Mouse (Mus musculus) stomach, postnatal 0 days (tissue): ENCODE measurements around the gene Ahcyl1. TPM values are rescaled to one million over a fixed set of nuclear protein-coding genes. Genes with fewer than 3 reads are reported as not detected.

ENCODE experiments used
- ATAC-seq: fragments of 200-750 bp; cut with Nextera tagmentation; 2 replicates; pipeline ENCODE4 v1.8.0; 2017; ENCODE audit not compliant: low FRiP score, low TSS enrichment
- DNase-seq: peaks from one replicate; pipeline ENCODE4 v3.0.0-alpha.2; 2016; ENCODE audit warnings: low spot score
- H3K27ac ChIP-seq: fragments of 300-500 bp; sonication (generic); replicated peaks from 2 replicates; pipeline ENCODE4 v1.5.1; 2014; ENCODE audit warnings: mild to moderate bottlenecking, control low read depth
- H3K27me3 ChIP-seq: fragments of 300-500 bp; sonication (generic); 2 replicates; pipeline ENCODE4 v1.6.1; 2014; ENCODE audit warnings: low read length; ENCODE audit not compliant: control insufficient read depth, insufficient read depth
- H3K36me3 ChIP-seq: fragments of 300-500 bp; sonication (generic); 2 replicates; pipeline ENCODE4 v1.6.1; 2014; ENCODE audit warnings: low read length, mixed read lengths; ENCODE audit not compliant: control insufficient read depth, insufficient read depth
- H3K4me1 ChIP-seq: fragments of 300-500 bp; sonication (generic); replicated peaks from 2 replicates; pipeline ENCODE4 v1.6.1; 2014; ENCODE audit warnings: antibody characterized with exemption; ENCODE audit not compliant: control insufficient read depth, insufficient read depth
- H3K4me2 ChIP-seq: fragments of 300-500 bp; sonication (generic); replicated peaks from 2 replicates; pipeline ENCODE4 v1.6.1; 2014; ENCODE audit warnings: low read depth, mild to moderate bottlenecking, control low read depth, moderate library complexity
- H3K4me3 ChIP-seq: fragments of 300-500 bp; sonication (generic); 2 replicates; pipeline ENCODE4 v1.5.1; 2014; ENCODE audit warnings: low read depth, low read length, control low read depth
- H3K9ac ChIP-seq: fragments of 300-500 bp; sonication (generic); 2 replicates; pipeline ENCODE4 v1.6.1; 2014; ENCODE audit warnings: mild to moderate bottlenecking, low read length, control low read depth, mixed read lengths
- H3K9me3 ChIP-seq: fragments of 300-500 bp; sonication (generic); 2 replicates; pipeline ENCODE4 v1.6.1; 2016; ENCODE audit warnings: low read length; ENCODE audit not compliant: control insufficient read depth
- CTCF ChIP-seq: IDR thresholded peaks from 2 replicates; pipeline ENCODE4 v1.5.1; 2016; ENCODE audit warnings: antibody characterized with exemption, low read depth, mild to moderate bottlenecking, moderate library complexity
- EP300 ChIP-seq: optimal IDR thresholded peaks from 2 replicates; pipeline ENCODE3; 2016; ENCODE audit warnings: antibody characterized with exemption
- WGBS: fragments of 180-500 bp; shearing (Covaris S2); extraction: QIAGEN DNeasy Blood & Tissue Kit; methylation state at CpG from one replicate; pipeline ENCODE4 v1.1.7; 2014; 5-methylcytosine and 5-hydroxymethylcytosine counted together
- polyA plus RNA-seq: library from polyadenylated mRNA; unstranded; fragments of >200 nt; fragmentation: Nextera tagmentation; extraction: Ambion mirVana; gene quantifications from 2 replicates; pipeline ENCODE4 v1.2.1, GENCODE M21; 2015

The Ahcyl1 gene
- polyA plus RNA-seq, 1 experiment from 2014 or later = 39.8 TPM

GRCm38 (mm10) chr3:107688236-107688635 is 8.1 kb downstream of the Ahcyl1 start:
- H3K27ac ChIP-seq = no peak overlapping the region; the same call in 1 of the 2 replicates
- no peaks in the 10 kb centered on the region for H3K9me3 ChIP-seq
- ATAC-seq (no peak), DNase-seq (no peak)
- no peaks in the 10 kb centered on the region for H3K36me3 ChIP-seq
- no peak overlapping the region for H3K4me2 ChIP-seq
- no peak overlapping the region for H3K9ac ChIP-seq
- H3K27me3 ChIP-seq = no peaks in the 10 kb centered on the region
- WGBS = 44% methylated on average over 1 of the region's 1 CpGs
- H3K4me1 ChIP-seq = no peaks in the 10 kb centered on the region; the same call in 1 of the 2 replicates
- TF ChIP-seq EP300 = no peak
- no peak for TF ChIP-seq CTCF
- no peak overlapping the region for H3K4me3 ChIP-seq

- Histone ChIP-seq H3K4me3 (no peak overlapping the region), H3K36me3 (no peaks in the 10 kb centered on the region), H3K27me3 (no peaks in the 10 kb centered on the region), H3K4me2 (no peak overlapping the region), H3K27ac (no peak overlapping the region), H3K9ac (no peak overlapping the region), H3K9me3 (no peaks in the 10 kb centered on the region), H3K4me1 (no peaks in the 10 kb centered on the region; the same call in 1 of the 2 replicates)
- ATAC-seq (no peak), DNase-seq (no peak)
- WGBS = 80% methylated on average over 3 of the region's 3 CpGs
- TF ChIP-seq CTCF (no peak), EP300 (no peak)
Measured at GRCm38 (mm10) chr3:107686276-107686977, 9.9 kb downstream of the Ahcyl1 start.

- H3K27me3 ChIP-seq = no peaks in the 10 kb centered on the region
- ATAC-seq (no peak), DNase-seq (no peak)
- H3K27ac ChIP-seq = no peak overlapping the region
- H3K4me1 ChIP-seq = no peaks in the 10 kb centered on the region
- WGBS = 63% methylated on average over 2 of the region's 2 CpGs
- H3K9ac ChIP-seq = no peak overlapping the region
- no peaks in the 10 kb centered on the region for H3K9me3 ChIP-seq
- no peak overlapping the region for H3K4me3 ChIP-seq
- no peak overlapping the region for H3K4me2 ChIP-seq
- TF ChIP-seq CTCF (no peak), EP300 (no peak)
- H3K36me3 ChIP-seq = no peaks in the 10 kb centered on the region
Measured at GRCm38 (mm10) chr3:107685652-107686051, 10.7 kb downstream of the Ahcyl1 start.

GRCm38 (mm10) chr3:107683587-107683986 is 12.8 kb downstream of the Ahcyl1 start:
- Histone ChIP-seq H3K36me3 (no peaks in the 10 kb centered on the region), H3K9ac (no peak overlapping the region), H3K27me3 (no peaks in the 10 kb centered on the region), H3K4me2 (no peak overlapping the region), H3K4me3 (no peak overlapping the region), H3K4me1 (no peaks in the 10 kb centered on the region), H3K27ac (no peak overlapping the region), H3K9me3 (no peaks in the 10 kb centered on the region)
- TF ChIP-seq EP300 (no peak), CTCF (no peak)
- DNase-seq (no peak), ATAC-seq (no peak)
- 89% methylated on average over 1 of the region's 1 CpGs for WGBS

- peak; percentile 26 for DNase-seq
- 0 out of 2 replicates have a peak, but pooled peaks have one; percentile 15 for ATAC-seq
- H3K9me3 ChIP-seq = no peaks in the 10 kb centered on the region
- WGBS = 14% methylated on average over 7 of the region's 7 CpGs
- no peak overlapping the region for H3K9ac ChIP-seq
- H3K36me3 ChIP-seq = no peaks in the 10 kb centered on the region; the same call in 1 of the 2 replicates
- H3K4me2 ChIP-seq = no peak overlapping the region
- no peaks in the 10 kb centered on the region for H3K4me1 ChIP-seq
- no peak overlapping the region for H3K4me3 ChIP-seq
- TF ChIP-seq EP300 = no peak
- TF ChIP-seq CTCF = no peak
- H3K27me3 ChIP-seq = no peaks in the 10 kb centered on the region
- peak overlapping the region; percentile 30; the same call in 1 of the 2 replicates for H3K27ac ChIP-seq
Measured at GRCm38 (mm10) chr3:107680790-107681576, 15.4 kb downstream of the Ahcyl1 start.

- Histone ChIP-seq H3K4me2 (no peak overlapping the region), H3K9ac (no peak overlapping the region), H3K27me3 (no peaks in the 10 kb centered on the region), H3K9me3 (no peaks in the 10 kb centered on the region), H3K27ac (no peak overlapping the region), H3K4me3 (no peak overlapping the region), H3K4me1 (no peaks in the 10 kb centered on the region), H3K36me3 (peaks cover 42% of the 10 kb centered on the region)
- WGBS = 82% methylated on average over 2 of the region's 2 CpGs
- DNase-seq = no peak
- no peak for TF ChIP-seq CTCF
- no peak for TF ChIP-seq EP300
- ATAC-seq = no peak
Measured at GRCm38 (mm10) chr3:107671509-107671908, 24.9 kb downstream of the Ahcyl1 start.
